Comparison of ENCODE assay signal across 14 mouse cellular contexts in the genomic region with DNA sequence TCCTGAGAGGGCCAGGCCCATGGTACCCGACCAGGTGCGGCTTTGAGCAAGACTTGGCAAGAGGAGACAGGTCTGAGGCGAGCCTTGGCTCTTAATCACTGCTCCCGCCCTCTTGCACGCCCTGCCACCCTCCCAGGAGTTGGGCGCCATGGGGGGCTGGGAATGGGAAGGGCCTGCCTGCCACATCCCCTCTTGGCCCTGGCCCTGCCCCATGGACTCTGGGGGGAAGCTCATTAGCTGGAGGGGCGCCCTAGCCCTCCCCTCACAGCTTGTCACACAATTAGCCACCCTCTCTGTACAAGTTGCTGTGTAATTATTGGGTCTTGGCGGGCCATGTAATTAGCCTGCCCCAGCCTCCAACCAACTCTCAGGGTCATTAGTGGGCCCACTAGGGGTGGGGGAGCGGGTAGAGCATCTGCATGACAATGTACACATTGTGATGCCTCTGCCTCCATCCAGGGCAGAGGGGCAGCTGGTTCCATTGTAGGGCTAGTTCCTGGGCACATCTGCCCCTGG. TPM values are rescaled to one million over a fixed set of nuclear protein-coding genes. Genes with fewer than 3 reads are reported as not detected.
DNase-seq lines count a peak whose midpoint lies in the region; ATAC-seq lines count a peak whose summit lies in the region.
"Had no signal": no experiment of that assay in that cellular context is flagged by ENCODE, and none has a peak within 500 bp of the region (broad histone marks: within the 10 kb centered on the region; RNA-seq: fewer than 3 reads in every experiment).

No protein-coding gene starts in this region.

- H3K4me2 ChIP-seq in embryonic facial prominence, embryonic 11.5 days (ENCODE audit: low read depth, low read length), result no peak overlapping the region
- no peak overlapping the region for H3K4me2 ChIP-seq in midbrain, embryonic 14.5 days (ENCODE audit: low read length)
- H3K4me2 ChIP-seq in midbrain, embryonic 15.5 days, result no peak overlapping the region
- H3K4me2 ChIP-seq in forebrain, embryonic 15.5 days (replicated peaks), result no peak overlapping the region

- no peak overlapping the region for H3K27ac ChIP-seq in embryonic facial prominence, embryonic 11.5 days (replicated peaks; ENCODE audit: low read depth, low read length)
- no peak overlapping the region for H3K27ac ChIP-seq in embryonic facial prominence, embryonic 10.5 days (replicated peaks)
- H3K27ac ChIP-seq in midbrain, embryonic 14.5 days (replicated peaks; ENCODE audit: low read depth, low read length), result no peak overlapping the region
- no peak overlapping the region for H3K27ac ChIP-seq in midbrain, embryonic 15.5 days
- no peak overlapping the region; the same call in none of the 2 replicates for H3K27ac ChIP-seq in forebrain, embryonic 15.5 days (replicated peaks)

- H3K4me3 ChIP-seq in embryonic facial prominence, embryonic 11.5 days (ENCODE audit: low read depth, low read length), result no peak overlapping the region
- no peak overlapping the region for H3K4me3 ChIP-seq in embryonic facial prominence, embryonic 10.5 days
- no peak overlapping the region for H3K4me3 ChIP-seq in midbrain, embryonic 14.5 days (replicated peaks; ENCODE audit: low read depth, low read length)
- H3K4me3 ChIP-seq in midbrain, embryonic 15.5 days, result no peak overlapping the region
- H3K4me3 ChIP-seq in forebrain, embryonic 15.5 days, result no peak overlapping the region

- no peak for DNase-seq in embryonic facial prominence, embryonic 11.5 days (ENCODE audit: low spot score)
- no peak for DNase-seq in embryonic facial prominence, embryonic 10.5 days (ENCODE audit: low spot score)
- no peak for DNase-seq in midbrain, embryonic 14.5 days
- DNase-seq in retina, postnatal 1 day, result peak; percentile 93
- no peak for DNase-seq in adrenal gland, adult 18-20 months (ENCODE audit: low spot score in 2 of 2)
- no peak for DNase-seq in cerebellum, postnatal 4 days (ENCODE audit: low spot score in 2 of 2)
- DNase-seq: cerebellum, adult 9-11 months; gastrocnemius, postnatal 10 days; kidney, adult 11 months; liver had no signal

- H3K4me1 ChIP-seq in embryonic facial prominence, embryonic 11.5 days (ENCODE audit: control insufficient read depth, insufficient read depth, low read length), result no peaks in the 10 kb centered on the region
- peaks cover 23% of the 10 kb centered on the region for H3K4me1 ChIP-seq in embryonic facial prominence, embryonic 10.5 days
- H3K4me1 ChIP-seq in midbrain, embryonic 14.5 days (ENCODE audit: control insufficient read depth, insufficient read depth, low read length), result no peaks in the 10 kb centered on the region
- no peaks in the 10 kb centered on the region for H3K4me1 ChIP-seq in midbrain, embryonic 15.5 days
- H3K4me1 ChIP-seq in forebrain, embryonic 15.5 days, result peaks cover 21% of the 10 kb centered on the region

- 35% methylated on average over 9 of the region's 9 CpGs for WGBS in embryonic facial prominence, embryonic 11.5 days
- 53% methylated on average over 9 of the region's 9 CpGs for WGBS in embryonic facial prominence, embryonic 10.5 days
- WGBS in midbrain, embryonic 14.5 days, result 52% methylated on average over 9 of the region's 9 CpGs
- WGBS in midbrain, embryonic 15.5 days, result 47% methylated on average over 9 of the region's 9 CpGs
- WGBS in forebrain, embryonic 15.5 days, result 37% methylated on average over 9 of the region's 9 CpGs

- H3K36me3 ChIP-seq in embryonic facial prominence, embryonic 11.5 days (replicated peaks; ENCODE audit: control insufficient read depth, insufficient read depth, low read depth, low read length), result no peaks in the 10 kb centered on the region
- H3K36me3 ChIP-seq in embryonic facial prominence, embryonic 10.5 days (replicated peaks), result no peaks in the 10 kb centered on the region
- no peaks in the 10 kb centered on the region for H3K36me3 ChIP-seq in midbrain, embryonic 14.5 days (ENCODE audit: control insufficient read depth, insufficient read depth, low read length)
- no peaks in the 10 kb centered on the region for H3K36me3 ChIP-seq in midbrain, embryonic 15.5 days (replicated peaks)
- no peaks in the 10 kb centered on the region for H3K36me3 ChIP-seq in forebrain, embryonic 15.5 days

- H3K9me3 ChIP-seq in embryonic facial prominence, embryonic 11.5 days (replicated peaks; ENCODE audit: control insufficient read depth, low read length), result no peaks in the 10 kb centered on the region
- no peaks in the 10 kb centered on the region for H3K9me3 ChIP-seq in embryonic facial prominence, embryonic 10.5 days
- H3K9me3 ChIP-seq in midbrain, embryonic 14.5 days (ENCODE audit: control insufficient read depth, low read length), result no peaks in the 10 kb centered on the region
- H3K9me3 ChIP-seq in midbrain, embryonic 15.5 days, result no peaks in the 10 kb centered on the region
- H3K9me3 ChIP-seq in forebrain, embryonic 15.5 days, result no peaks in the 10 kb centered on the region

- H3K9ac ChIP-seq in embryonic facial prominence, embryonic 11.5 days (replicated peaks; ENCODE audit: low read length), result no peak overlapping the region
- no peak overlapping the region for H3K9ac ChIP-seq in midbrain, embryonic 14.5 days (replicated peaks; ENCODE audit: low read length)
- no peak overlapping the region for H3K9ac ChIP-seq in midbrain, embryonic 15.5 days
- no peak overlapping the region for H3K9ac ChIP-seq in forebrain, embryonic 15.5 days (replicated peaks)

- peak; percentile 66 for ATAC-seq in embryonic facial prominence, embryonic 11.5 days (replicated peaks; ENCODE audit: insufficient number of reproducible peaks, low FRiP score, low TSS enrichment, low read depth)
- 0 out of 2 replicates have a peak, but pooled peaks have one; percentile 14 for ATAC-seq in midbrain, embryonic 14.5 days (ENCODE audit: low FRiP score, low TSS enrichment)
- ATAC-seq in midbrain, embryonic 15.5 days (replicated peaks), result no peak; the same call in 1 of the 2 replicates
- peak; percentile 80 for ATAC-seq in forebrain, embryonic 15.5 days (replicated peaks)
- ATAC-seq: Patski had no signal

- H3K27me3 ChIP-seq in embryonic facial prominence, embryonic 11.5 days (ENCODE audit: control insufficient read depth, insufficient read depth, low read length), result no peaks in the 10 kb centered on the region; the same call in 1 of the 2 replicates
- peaks cover 100% of the 10 kb centered on the region for H3K27me3 ChIP-seq in embryonic facial prominence, embryonic 10.5 days (replicated peaks; ENCODE audit: low read depth, poor library complexity, severe bottlenecking)
- H3K27me3 ChIP-seq in midbrain, embryonic 14.5 days (ENCODE audit: control insufficient read depth, insufficient read depth, low read length), result no peaks in the 10 kb centered on the region
- H3K27me3 ChIP-seq in midbrain, embryonic 15.5 days (replicated peaks), result peaks cover 15% of the 10 kb centered on the region
- no peaks in the 10 kb centered on the region for H3K27me3 ChIP-seq in forebrain, embryonic 15.5 days
- H3K27me3 ChIP-seq: CH12.LX had no signal

RNA-seq across cellular contexts. Expression of a gene that starts 49.2 kb away (rescaled TPM):
- polyA plus RNA-seq in embryonic facial prominence, embryonic 11.5 days (2014; fragmentation: Nextera tagmentation; extraction: Ambion mirVana), result 26.0 and 31.6 TPM in 2 replicates
- polyA plus RNA-seq in embryonic facial prominence, embryonic 10.5 days (2016; fragmentation: Nextera tagmentation; extraction: Ambion mirVana), result 30.2 and 33.8 TPM in 2 replicates
- 13.9 and 20.0 TPM in 2 replicates for polyA plus RNA-seq in midbrain, embryonic 14.5 days (2014; fragmentation: Nextera tagmentation; extraction: Ambion mirVana)
- polyA plus RNA-seq in midbrain, embryonic 15.5 days (2015; fragmentation: Nextera tagmentation; extraction: Ambion mirVana), result 25.6 and 31.9 TPM in 2 replicates
- polyA plus RNA-seq in forebrain, embryonic 15.5 days (2015; fragmentation: Nextera tagmentation; extraction: Ambion mirVana), result 74.8 and 86.5 TPM in 2 replicates
- 10 to 100 TPM; 53.1 to 65.4 TPM for total RNA-seq in adrenal gland, adult 18-20 months (2021)
